Mouse (Mus musculus): ENCODE measurements around the gene Ugt1a8.

Ugt1a8 gene

DNA sequence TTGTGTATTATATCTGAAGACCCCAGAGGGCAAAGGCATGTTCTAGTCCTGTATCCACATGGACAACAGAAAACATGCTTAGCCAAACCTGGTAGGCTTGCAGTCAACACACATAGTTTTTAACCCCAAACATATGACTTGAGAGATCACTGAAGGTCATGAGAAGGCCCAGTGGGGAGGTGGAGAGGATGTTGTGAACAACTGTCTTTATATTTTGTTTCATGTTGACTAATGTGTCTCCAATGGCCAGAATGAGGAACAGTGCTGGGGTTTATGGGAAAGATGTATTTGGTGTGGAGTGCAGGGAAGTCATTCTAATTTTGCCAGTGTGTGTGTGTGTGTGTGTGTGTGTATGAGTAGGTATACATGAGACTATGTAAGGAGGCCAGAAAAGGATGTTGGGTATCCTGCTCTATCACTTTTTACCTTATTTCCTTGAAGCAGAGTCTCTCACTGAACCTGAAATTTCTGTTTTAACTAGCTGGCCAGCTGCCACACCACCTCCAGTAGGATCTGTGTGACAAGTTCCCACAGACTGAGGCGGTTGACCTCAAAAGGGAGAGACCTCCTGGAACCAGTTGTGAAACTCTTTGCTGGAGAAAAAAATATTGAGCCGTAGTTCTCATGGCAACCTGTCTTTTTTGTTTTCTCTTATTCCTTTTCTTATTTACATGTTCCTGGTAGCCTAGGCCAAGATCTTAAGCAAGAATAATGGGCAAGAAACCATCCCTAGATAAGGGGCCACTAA lies 136.6 kb downstream of the Ugt1a8 start:
- peak; percentile 39 for DNase-seq

DNA sequence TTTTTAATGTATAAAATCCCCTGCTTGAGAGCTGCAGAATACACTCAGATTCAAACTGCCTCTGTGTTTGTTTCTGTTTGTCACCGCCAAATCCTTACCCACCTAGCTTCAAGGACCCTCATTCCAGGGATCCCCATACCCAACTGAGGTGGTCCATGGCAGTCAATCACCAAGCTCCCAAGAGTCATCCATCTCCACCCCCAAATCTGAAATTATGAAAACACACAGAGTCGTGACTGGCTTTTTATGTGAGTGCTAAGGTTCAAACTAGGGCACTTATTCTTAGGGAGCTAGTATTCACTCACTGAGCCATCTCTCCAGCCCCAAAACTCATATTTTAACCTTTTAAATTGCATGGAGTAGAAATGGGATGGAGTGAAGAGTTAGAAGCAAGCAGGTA lies 137.7 kb downstream of the Ugt1a8 start:
- DNase-seq = peak; percentile 2

DNA sequence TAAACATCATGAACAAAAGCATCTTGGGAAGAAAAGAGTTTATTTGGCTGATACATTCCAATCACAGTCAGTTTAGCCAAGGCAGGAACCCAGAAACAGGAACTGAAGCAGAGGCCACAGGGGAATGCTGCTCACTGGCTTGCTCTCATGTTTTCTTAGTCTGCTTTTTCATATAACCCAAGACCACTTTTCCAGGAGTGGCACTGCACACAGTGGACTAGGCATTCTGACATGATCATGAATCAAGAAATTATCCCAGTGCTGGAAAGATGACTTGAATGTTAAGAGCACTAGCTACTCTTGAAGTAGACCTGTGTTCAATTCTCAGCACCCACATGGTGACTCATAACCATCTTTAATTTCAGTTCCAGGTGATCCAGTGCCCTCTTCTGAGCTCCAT lies 138.1 kb downstream of the Ugt1a8 start:
- no peak for DNase-seq

DNA sequence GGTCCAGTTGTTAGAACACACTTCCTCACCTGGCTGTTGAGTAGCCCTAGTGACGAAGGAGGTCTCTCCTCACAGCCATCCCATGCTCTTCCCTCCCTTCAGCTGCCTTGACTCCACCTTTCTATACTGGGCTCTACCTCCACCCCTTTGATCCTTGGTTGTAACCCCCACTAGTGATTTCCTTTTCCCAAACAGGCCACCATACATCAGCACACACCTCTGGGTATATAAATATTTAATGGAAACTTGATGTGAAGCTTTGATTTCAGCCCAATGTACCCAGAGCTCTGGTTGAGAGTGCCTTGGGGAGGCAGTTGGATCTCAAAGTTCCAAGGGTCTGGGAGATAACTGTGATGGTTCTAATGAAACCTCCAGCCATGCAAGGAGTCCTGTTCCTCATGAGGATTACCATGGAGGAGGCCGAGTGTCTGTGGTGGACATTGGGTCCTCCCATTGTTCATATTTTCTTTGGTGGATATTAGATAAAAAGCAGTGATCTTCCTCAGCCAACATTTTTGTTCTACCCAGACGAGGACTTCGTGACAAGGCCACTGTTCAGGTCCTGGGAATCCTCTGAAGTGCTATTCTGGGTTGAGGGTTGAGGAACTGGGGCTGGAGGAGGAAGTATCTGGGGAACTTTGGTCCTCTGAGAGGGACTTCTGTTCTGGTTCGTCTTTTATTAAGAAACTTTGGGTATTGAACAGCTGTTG lies 139.2 kb downstream of the Ugt1a8 start, which contains the start of gene Mroh2a:
TSS of gene Mroh2a (plus strand) at position 317 of the 710 bp plus-strand sequence.
- DNase-seq = peak; percentile 4

DNA sequence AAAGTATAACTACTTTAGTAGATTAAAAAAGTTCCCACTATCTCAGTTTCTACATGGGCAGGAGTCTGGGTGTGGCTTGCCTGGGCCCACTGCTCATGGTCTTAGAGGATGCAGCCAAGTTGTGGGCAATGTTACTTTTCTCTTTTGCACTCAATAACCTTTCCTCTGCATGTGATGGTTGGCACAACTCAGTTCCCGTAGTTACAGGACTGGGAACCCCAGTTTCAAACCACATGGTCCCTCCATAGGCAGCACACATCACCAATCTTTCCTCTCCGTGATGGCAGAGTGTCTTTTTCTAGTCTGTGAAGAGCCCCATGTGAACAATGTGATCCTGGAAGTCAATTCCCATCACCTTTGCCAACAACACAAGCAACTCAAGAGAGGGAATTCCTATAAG lies 139.9 kb downstream of the Ugt1a8 start:
- no peak for DNase-seq

DNA sequence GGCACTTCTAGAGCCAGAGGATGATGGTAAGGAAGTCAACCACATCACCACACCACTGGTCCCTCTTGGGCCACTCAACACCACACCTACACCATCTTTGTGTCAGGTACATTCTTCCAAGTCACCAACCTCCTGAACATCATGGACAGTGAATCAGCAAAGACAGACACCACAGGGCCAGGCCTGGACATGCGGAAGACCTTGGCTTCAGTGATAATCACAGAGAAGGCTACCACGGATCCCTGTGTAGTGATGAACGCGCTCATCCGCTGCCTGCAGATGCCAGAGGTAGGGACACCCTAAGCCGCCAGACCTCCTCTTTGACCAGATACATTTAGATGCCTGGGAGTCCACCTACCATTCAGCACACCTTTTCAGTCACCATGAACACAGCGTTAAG lies 140.5 kb downstream of the Ugt1a8 start:
- DNase-seq = no peak

DNA sequence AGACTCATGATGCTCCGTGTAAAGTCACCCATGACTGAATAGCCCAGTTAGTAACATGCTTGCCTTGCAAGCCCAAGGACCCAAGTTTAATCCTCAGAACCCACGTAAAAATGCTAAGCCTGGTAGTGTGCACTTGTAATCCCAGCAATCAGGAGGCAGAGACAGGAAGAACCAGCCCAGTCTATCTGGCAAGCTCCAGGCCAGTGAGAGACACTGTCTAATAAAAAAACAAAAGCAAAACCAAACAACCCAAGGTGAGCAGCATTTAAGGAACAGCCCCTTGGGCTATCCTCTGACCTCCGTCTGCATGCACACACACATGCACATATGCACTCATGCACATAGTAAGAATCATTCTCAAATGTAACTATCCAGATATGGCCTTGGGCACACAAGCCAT lies 142.0 kb downstream of the Ugt1a8 start:
- no peak for DNase-seq

DNA sequence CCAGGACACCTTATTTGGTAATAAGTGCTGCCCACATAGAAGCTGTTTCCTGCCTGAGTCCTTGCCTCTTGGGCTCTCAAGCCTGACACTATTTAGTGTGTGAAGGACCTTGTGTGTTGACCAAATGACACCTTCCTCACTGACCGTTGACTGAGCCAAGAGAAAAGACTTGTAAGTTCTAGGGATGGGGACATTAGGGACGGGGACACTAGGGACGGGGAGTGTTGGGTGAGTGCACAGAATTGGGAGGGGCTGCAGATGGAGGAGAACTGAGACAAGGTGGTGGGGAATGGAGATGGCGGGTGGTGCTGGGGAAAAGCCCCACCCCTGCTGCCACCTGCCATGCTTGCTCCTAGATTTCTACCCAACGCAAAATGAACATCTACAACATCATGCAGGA lies 142.4 kb downstream of the Ugt1a8 start:
- no peak for DNase-seq

DNA sequence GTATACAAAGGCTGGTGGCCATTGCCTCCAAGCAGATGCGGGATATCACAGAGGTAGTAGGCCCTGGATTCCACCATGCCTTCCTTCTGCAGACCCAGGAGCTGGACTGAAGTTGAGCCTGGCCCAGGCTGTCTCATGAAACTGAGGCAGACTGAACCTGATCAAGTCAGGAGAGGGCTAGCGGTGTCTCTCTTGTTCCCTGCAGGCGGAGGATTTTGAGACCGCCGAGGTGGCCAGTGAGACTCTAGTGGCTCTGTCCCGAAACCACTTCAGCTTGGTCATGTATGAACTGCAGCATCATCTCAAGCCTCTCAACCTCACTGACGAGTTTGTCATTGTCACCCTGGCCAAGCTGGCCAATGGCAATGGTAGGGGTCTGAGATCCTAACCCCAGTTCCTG lies 142.8 kb downstream of the Ugt1a8 start:
- no peak for DNase-seq

DNA sequence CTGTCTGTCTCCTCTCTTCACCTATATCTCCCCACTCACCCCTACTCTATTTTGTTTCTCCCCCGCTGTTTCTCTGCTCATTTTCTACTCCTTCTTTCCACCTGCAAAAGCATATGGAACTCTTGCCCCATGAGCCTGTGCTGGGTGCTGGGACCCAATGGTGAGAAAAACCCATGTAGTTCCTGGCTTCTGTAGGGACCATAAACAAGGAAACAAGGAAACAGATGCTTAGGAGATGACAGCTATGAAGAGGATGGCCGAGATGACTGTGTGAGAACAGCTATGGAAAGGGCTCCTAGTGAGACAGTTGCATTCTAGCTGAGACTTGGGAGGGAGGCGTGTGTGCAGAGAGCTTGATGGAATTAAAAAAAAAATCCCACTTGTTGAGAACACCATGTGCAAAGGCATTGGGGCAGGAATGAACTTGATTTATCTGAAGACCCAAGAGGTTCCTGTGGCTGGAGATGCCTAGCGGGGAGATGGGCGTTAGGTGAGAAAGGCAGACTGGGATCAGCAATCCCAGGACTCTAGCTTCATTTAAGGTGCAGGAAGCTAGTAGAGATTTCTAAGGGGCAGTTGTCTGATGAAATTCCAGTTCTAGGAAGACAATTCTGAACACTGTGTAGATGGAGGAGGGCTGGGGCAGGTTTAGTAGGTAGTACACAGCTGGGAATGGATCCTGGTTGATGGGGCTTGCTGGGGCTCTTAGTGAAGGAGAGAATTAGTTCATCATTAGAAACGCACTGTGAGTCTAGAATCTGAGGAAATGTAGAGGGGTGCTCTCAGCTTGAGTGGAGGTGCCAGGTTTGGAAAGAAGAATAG lies 143.6 kb downstream of the Ugt1a8 start:
- DNase-seq = no peak

DNA sequence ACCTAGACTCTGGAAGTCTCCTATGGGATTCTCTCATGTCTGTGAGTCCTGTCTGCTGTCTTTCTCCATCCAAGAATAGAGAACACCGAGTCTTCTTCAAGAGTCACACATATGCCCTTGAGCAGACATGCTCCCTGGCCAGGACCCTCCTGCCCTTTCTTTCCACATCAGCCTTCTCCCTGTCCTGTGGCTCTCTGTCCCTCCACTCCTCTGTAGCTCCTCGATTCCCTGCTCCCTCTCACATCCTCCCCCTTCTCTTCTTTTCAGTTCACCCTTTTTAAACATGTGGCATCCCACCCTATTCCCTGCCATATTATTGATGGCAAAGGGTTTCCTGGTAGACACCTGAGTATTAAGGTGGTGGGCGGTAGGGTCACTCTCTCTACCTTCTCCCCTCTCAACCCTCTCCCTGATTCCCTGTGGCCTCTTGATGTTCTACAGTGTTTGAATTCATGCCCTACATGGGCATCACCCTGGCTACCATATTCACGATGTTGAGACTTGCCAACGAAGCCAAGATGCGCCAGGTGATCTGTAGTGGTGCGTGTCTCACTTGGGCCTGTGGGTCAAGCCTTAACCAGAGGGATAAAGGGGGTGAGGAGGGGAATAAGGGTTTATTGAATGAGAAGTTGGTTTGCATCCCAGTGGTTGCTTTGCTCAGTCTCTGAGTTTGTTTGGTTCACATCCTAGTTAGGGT lies 144.3 kb downstream of the Ugt1a8 start:
- no peak for DNase-seq

DNA sequence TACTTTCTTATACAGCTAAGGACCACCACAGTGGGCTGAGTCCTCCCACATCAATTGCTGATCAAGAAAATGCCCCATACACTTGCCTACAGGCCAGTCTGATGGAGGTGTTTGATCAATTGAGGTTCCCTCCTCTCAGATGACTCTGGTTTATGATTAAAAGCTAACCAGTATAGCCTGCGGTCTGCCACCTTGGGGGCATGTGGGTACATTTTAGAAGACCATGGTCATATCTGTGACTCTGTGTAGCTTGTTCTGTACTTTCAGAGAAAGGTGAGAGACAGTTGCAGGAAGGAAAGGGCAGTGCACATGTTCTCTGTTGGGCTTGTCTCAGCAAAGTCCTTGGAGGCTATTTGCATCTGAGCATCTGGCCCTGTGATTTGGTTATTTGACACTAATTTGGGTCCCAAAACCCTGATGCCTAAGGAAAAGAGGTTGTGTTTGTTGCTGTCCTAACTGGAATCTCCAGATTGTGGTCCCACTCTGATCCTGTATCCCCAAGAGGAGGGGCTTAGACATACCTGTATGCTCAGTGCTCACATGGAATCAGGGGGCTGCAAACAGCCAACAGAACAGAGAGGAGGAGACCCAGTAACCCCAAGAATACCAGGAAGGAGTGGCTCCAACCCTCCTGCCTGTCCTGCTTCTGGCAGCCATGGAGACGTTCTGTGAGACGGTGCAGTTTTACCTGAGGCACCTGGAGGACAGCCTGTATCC lies 145.2 kb downstream of the Ugt1a8 start:
- no peak for DNase-seq

DNA sequence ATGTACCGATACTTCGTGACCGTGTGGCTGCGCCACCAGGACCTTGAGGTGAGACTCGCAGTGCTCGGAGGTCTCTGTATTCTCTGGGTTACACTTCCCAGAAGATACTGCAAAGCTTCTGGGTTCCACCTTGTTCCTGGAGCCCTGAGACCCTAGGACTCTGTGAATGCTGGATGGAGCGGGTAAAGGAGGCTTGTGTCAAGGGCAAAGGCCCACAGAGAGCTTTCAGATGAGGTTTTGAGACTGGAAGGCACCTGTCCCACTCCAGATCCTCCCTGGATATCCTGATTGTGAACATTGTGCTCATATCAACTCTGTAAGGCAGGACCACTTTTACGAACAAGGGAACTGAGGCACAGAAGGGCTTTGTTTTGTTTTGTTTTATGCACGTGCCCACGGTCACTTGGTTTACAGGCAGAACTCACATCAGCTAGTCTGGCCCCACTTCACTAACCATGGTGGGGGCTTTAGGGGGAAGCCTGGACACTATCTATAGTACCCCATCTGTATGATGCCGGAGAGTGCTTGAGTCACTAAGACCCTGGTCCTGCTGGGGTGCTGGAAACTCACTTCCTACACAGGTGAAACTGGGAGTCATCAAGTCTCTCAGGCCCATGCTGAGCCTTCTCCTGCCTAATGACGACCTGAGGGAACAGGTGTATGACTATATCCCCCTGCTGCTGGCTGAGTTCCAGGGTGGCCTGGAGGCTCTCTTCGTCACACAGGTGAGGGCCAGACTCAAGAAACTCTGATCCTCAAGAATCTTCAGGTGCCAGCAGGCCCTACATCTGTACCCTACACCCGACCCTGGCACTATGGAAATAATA lies 146.0 kb downstream of the Ugt1a8 start:
- DNase-seq = no peak

DNA sequence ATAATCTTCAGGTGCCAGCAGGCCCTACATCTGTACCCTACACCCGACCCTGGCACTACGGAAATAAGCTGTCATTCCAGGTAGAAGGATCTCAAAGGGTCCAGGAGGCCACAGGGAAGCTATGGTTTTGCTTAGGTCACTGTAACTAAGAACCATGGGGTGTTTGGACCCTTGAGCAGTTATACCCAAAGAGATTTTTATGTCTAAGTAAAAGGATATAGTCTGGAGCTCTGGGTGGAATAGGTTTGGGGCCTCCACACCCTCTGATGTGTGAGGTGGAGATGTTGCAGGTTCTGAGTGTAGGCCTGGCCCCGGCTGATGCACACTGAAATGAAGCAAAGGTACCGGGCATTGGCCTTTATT lies 146.6 kb downstream of the Ugt1a8 start:
- no peak for DNase-seq

DNA sequence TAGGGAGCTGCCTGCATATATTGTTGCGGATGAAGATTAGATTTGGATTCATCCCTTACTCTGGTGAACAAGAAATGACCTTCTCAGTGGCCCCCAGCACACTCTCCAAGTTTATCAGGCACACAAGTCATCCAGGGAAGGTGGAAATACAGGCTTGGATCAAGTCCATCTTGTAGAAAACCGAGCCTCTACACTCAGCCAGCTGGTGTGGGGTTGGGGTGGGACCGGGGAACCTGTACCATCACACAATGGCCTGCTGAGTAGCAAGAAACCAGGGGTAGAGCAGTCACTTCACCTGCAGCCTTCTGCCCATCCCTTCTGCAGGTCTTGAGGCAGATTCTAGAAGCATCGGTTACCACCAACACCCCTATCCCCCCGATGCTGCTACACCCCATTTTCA lies 147.0 kb downstream of the Ugt1a8 start:
- DNase-seq = no peak

DNA sequence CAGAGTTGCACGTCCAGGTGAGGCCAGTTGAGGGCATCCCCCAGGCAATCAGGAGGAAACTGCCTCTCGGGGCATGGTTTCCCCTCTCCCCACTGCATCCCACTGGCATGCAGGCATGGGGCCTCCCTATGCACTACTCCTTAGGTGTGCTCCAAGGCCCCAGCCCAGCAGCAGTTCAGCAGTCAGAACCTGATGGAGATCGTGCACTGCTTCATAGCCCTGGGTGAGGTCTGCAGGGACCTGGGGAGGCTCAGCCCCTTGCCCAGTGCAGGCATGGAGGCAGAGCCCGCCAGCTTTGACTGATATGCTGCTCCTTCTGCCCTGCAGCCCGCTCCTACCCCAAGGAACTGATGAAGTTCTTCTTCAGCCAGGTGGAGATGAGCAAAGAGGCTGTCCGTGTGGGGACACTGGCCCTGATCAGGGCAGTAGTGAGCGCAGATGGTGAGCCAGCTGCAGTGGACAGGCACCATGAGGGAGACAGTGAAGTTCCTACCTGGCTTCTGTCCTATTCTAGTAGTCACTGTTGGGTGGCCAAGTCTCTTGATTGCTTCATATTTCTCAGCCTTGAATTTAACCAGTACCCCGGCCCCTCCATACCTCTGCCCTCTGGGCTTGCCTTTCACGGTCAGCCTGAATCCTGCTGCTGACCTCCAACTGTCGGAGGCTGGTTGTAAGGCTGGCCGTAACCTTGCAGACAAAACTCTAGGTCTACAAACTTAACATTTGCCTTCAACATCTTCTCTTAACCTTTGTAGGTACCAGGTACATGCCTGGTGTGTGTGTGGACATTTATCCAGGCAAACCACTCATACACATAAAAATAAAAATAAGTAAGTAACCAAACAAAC lies 147.7 kb downstream of the Ugt1a8 start:
- DNase-seq = no peak

DNA sequence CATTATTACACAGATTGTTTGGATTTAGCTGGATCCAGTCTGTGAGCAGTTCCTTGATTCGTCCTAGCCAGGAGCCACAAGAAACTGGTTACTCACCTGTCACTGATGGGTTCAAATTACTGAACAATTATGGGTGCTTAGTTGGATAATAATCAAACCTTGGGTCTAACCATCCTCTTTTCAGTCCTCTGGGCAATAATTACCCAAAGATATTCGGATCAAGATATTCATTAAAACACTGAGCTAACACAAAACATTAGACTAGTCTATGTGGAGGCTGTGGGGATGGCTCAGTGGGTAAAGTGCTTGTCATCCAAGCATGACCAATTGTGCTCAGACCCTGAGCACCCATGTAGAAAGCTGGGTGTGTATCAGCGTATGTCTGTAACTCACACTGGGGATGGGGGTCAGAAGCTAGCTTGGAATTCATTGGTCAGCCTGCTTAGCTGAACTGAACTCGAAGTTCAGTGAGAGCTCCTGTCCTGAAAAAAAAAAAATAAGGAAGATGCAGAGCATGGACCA lies 148.3 kb downstream of the Ugt1a8 start:
- DNase-seq = no peak

DNA sequence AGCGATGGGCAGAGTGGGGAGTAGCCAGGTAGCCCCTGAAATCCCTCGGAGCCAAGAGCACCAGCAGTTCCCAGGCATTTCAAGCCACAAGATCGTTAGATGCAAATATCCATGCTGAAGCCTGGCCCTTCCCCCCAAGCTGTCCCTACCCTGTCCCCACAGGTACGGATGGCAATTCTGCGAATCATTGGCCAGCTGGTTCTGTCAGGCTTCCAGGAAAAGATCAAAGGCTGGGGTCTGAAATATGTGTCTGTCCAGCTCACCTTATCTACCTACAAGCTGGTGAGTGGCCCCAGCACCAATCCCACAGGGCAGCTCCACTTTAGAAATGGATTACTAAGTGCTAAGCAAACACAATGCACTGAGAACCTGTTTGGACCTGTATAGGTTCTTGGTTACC lies 149.7 kb downstream of the Ugt1a8 start:
- no peak for DNase-seq

DNA sequence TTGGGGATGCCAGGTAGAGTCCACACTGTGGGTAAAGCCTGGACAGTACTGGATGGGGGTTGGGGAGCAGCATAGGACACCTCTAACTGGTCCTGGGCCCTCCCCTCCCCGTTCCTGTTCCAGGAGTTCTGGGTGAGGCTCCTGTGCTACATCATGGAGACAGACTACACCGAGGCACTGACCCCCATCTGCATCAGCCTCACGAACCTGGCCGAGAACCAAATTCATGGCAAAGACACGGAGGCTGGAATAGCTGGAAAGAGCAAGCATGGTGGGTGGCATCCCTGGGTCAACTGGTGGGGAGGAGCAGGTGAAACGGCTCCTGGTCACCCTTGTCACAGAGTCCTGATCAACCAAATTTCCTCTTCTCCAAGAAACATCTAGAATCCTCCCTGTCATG lies 151.2 kb downstream of the Ugt1a8 start:
- no peak for DNase-seq

DNA sequence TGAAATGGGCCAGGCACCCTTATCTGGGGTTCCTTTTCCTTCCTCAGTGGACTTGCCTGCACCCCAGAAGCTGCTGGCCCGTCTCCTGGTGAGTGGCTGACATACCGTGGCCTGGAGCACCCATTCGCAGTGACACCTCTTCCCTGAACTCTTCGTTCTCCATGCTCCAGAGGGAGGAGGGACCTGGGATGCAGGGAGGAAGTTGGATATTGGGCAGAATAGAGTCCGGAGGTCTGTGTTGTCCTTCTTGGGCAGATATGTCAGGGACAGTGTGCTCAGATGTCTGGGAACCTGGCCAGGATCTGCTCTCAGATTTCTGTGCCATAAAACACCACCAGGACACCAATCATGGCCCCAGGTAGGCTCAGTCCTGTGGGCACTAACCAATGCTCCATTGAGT lies 152.5 kb downstream of the Ugt1a8 start:
- DNase-seq = no peak
